Mouse (Mus musculus) myocyte (in vitro differentiated cells): ENCODE data around the gene Dydc1.

ENCODE experiments used
- CEBPB ChIP-seq: IDR thresholded peaks from 2 replicates; pipeline ENCODE4 v1.6.1; 2011; ENCODE audit warnings: mild to moderate bottlenecking, moderate library complexity; ENCODE audit not compliant: poor library complexity, insufficient read depth, severe bottlenecking
- E2F4 ChIP-seq: IDR thresholded peaks from one replicate; pipeline ENCODE4 v1.6.1; 2011; ENCODE audit warnings: mild to moderate bottlenecking, control low read depth, moderate library complexity; ENCODE audit not compliant: insufficient read depth
- MAX ChIP-seq: IDR thresholded peaks from one replicate; pipeline ENCODE4 v1.6.1; 2011; ENCODE audit warnings: low read depth, mild to moderate bottlenecking, control low read depth
- MYOD1 ChIP-seq, 3 experiments: IDR thresholded peaks; one replicate each; pipeline ENCODE4 v1.6.1; 2011; ENCODE audit warnings: control low read depth in 2 of 3, low read depth in 2 of 3, mild to moderate bottlenecking in 2 of 3, moderate library complexity in 1 of 3; ENCODE audit not compliant: insufficient read length in 2 of 3, control insufficient read depth in 1 of 3
- MYOG ChIP-seq, 3 experiments: IDR thresholded peaks; one replicate each; pipeline ENCODE4 v1.6.1; 2011; ENCODE audit warnings: control low read depth in 2 of 3, low read depth in 2 of 3, mild to moderate bottlenecking in 2 of 3; ENCODE audit not compliant: insufficient read length in 2 of 3, control insufficient read depth in 1 of 3, insufficient read depth in 1 of 3
- POLR2A ChIP-seq: IDR thresholded peaks from one replicate; pipeline ENCODE4 v1.6.1; 2011; ENCODE audit warnings: low read depth, mild to moderate bottlenecking, control low read depth, moderate library complexity; ENCODE audit not compliant: insufficient read length
- POLR2AphosphoS2 ChIP-seq: IDR thresholded peaks from one replicate; pipeline ENCODE4 v1.6.1; 2011; ENCODE audit warnings: low read depth, control low read depth; ENCODE audit not compliant: insufficient read length
- TCF12 ChIP-seq: IDR thresholded peaks from one replicate; pipeline ENCODE4 v1.6.1; 2011; ENCODE audit warnings: mild to moderate bottlenecking, control low read depth; ENCODE audit not compliant: poor library complexity, insufficient read depth, severe bottlenecking
- TCF3 ChIP-seq: IDR thresholded peaks from one replicate; pipeline ENCODE4 v1.6.1; 2011; ENCODE audit warnings: low read depth, control low read depth; ENCODE audit not compliant: insufficient read length
- USF1 ChIP-seq: IDR thresholded peaks from one replicate; pipeline ENCODE4 v1.6.1; 2011; ENCODE audit warnings: low read depth, mild to moderate bottlenecking, control low read depth, moderate library complexity

- TF ChIP-seq POLR2A, result no peak
- no peak for TF ChIP-seq CEBPB
- no peak for TF ChIP-seq USF1
- no peak for TF ChIP-seq MAX
- no peak for TF ChIP-seq POLR2AphosphoS2
- TF ChIP-seq TCF12, result no peak
- TF ChIP-seq E2F4, result no peak
- no peak for TF ChIP-seq MYOD1 (IDR thresholded peaks at IDR 0.05; ENCODE audit: control insufficient read depth in 1 of 3, insufficient read length in 2 of 3, low read depth in 2 of 3)
- no peak for TF ChIP-seq TCF3
- TF ChIP-seq MYOG (IDR thresholded peaks at IDR 0.05; ENCODE audit: control insufficient read depth in 1 of 3, insufficient read depth in 1 of 3, insufficient read length in 2 of 3, low read depth in 2 of 3), result no peak
Measured at GRCm38 (mm10) chr14:41066416-41066815, 6.3 kb upstream of the Dydc1 start.
